Mouse (Mus musculus): ENCODE measurements at regions not wholly inside any gene's neighbourhood (a gene's known extent, or its start where the extent isn't known, plus 50 kb on each side); places are given as distances from the start of the nearest gene placed in this dataset.
A peak's percentile ranks its signal among the peaks of the same experiment; 100 is the strongest.

DNA sequence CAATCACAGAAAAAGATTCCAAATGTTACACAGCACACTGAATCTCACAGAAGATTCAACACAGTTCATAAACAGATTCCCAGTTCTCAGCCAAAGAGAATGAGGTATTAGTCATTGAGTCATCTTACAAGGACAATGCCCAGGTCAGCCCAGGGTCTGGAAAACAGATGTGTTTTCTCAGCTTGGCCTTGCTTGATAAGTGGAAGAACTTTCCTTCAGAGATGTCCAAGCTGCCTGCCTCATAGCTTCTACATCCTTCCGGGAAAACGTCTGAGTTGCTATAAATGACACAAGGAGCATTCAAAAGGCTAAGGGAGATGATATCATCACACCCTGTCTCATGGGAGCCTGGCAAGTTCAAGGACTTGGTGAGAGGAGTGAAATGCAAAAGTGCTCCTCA lies 139.9 kb upstream of the Pdzrn3 start:
- no peak for DNase-seq (ENCODE audit: low spot score in 2 of 2)
- intact Hi-C loops (cut with DNase I): no loop called here

DNA sequence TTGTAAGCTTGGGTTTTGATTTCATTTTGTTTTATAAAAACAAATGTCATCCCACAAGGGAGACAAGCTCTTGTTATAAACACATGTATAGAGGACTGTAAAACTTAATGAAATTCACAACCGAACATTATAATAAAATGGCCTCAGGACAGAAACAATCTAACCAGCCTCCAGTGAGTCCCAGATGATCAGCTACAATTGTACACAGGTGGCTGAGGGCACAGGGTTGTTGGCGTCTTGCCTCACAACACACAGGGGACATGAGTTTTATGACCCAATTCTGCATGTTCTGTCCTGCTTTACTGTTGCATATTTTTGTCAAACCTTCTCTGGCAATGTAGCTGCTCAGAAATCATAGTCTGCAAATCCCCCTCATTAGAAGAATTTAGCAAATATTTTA lies 136.0 kb upstream of the Pdzrn3 start:
- no peak for DNase-seq (ENCODE audit: low spot score in 2 of 2)
- intact Hi-C loops (cut with DNase I): no loop called here

- intact Hi-C loops (cut with DNase I): no loop called here
- peak; percentile 58 to 59 for DNase-seq (ENCODE audit: low spot score in 2 of 2)
Measured at GRCm38 (mm10) chr6:101502149-101502548, 124.5 kb upstream of the Pdzrn3 start.

- intact Hi-C loops (cut with DNase I): no loop called here
- DNase-seq (ENCODE audit: low spot score in 2 of 2): no peak
Measured at GRCm38 (mm10) chr6:101501716-101502115, 124.0 kb upstream of the Pdzrn3 start.

GRCm38 (mm10) chr6:101500202-101500601 lies 122.5 kb upstream of the Pdzrn3 start:
- intact Hi-C loops (cut with DNase I): no loop called here
- no peak for DNase-seq (ENCODE audit: low spot score in 2 of 2)

- intact Hi-C loops (cut with DNase I): no loop called here
- no peak for DNase-seq (ENCODE audit: low spot score in 2 of 2)
Measured at GRCm38 (mm10) chr6:101488466-101488865, 110.8 kb upstream of the Pdzrn3 start.

DNA sequence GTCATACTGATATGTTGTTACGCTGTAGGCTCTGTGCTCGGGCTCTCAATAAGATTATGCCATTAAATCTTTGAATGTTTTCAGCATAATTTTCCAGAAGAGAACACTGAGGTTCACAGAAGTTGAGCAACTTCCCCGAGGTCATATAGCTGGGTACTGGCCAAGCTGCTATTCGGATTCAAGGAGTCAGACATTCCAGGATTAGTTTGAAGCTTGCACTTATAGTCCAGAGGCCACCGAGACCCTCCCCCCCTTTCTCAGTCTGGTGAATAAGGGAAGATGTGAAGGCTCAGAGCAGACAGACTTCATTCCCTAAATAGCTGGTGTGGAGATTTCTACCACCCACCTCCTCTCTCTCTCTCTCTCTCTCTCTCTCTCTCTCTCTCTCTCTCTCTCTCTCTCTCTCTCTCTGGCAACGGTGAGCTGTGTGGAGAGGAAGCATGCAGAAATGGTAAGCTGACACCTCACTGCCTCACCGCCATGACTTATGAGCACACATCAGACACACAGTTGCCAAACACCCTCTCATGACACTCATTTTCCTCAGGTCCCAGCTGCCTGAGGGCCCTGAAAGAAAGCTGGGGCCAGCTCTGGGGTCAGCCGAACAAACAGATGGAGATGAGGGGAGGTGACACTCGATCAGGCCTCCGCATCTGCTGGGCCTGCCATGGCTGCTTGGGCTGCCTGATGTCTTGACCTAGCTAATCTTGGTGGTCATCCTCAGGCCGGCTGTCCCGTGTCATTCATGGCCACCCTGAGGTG lies 107.0 kb upstream of the Pdzrn3 start:
- no peak for DNase-seq (ENCODE audit: low spot score in 2 of 2)
- intact Hi-C loops (cut with DNase I): no loop called here

- peak; percentile 33 to 52 for DNase-seq (ENCODE audit: low spot score in 2 of 2)
- intact Hi-C loops (cut with DNase I): no loop called here
Measured at GRCm38 (mm10) chr6:101482635-101483465, 105.2 kb upstream of the Pdzrn3 start.

GRCm38 (mm10) chr6:101473956-101474355 lies 96.3 kb upstream of the Pdzrn3 start:
- intact Hi-C loops (cut with DNase I): no loop called here
- no peak for DNase-seq (ENCODE audit: low spot score in 2 of 2)

DNA sequence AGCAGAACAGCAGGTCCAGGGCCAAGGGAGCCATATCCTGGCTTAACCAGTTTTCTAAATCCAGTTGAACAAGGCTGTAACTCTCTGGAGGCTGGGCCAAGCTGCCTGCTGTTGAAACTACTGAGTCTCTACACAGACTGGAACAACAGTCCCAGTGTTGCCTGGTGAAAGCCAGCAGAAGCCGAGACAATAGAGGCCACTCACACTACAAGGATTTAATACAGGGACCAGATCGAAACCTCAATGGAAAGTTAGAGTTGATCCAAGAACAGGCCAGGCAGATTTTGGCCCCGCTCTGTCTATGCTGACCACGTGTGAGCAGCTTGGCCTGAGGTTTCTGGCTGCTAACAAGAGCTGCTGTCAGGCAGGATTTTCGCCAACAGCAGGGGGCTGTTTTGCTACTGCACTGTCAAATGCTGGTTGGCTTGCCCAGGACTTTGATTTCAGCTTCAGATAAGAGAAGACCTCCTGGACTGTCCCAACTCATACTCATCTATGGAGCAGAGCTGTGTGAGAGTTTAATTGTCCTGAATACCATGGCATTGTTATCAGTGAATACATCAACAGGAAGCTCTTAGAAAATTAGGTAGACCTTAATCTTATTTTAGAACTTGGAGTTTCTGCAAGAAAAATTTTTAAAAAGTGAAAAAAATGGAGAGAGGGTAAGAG lies 95.7 kb upstream of the Pdzrn3 start:
- DNase-seq (ENCODE audit: low spot score in 2 of 2): peak; percentile 18 to 34

GRCm38 (mm10) chr6:101464910-101465309 lies 87.2 kb upstream of the Pdzrn3 start:
- intact Hi-C loops (cut with DNase I): no loop called here
- DNase-seq (ENCODE audit: low spot score in 2 of 2): no peak

More for the DNA sequence above, 95.7 kb upstream of the Pdzrn3 start:
- intact Hi-C loops (cut with DNase I): no loop called here

DNA sequence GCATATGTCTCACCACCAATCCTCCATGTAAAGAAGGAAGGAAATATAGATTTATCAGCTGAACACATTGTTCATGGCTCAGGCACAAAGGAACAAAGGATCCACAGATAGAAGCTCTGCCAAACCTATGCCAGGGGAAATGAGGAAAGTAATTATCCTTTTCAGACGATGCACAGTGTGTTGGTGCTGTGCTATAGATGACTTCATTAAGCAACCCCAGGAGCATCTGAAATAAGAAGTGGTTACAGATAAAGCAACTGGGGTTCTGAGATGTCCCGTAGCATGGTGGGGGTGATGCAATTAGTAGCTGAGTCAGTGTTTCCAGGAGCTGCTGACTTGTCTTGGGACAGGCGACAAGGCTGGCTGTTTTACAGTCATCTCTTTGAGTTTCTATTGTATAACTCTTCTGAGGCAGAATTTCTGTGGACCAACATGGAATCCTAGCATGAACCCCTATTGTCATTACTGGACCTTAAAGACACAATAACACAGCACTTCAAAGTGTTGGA lies 86.2 kb upstream of the Pdzrn3 start:
- no peak for DNase-seq (ENCODE audit: low spot score in 2 of 2)
- intact Hi-C loops (cut with DNase I): no loop called here

DNA sequence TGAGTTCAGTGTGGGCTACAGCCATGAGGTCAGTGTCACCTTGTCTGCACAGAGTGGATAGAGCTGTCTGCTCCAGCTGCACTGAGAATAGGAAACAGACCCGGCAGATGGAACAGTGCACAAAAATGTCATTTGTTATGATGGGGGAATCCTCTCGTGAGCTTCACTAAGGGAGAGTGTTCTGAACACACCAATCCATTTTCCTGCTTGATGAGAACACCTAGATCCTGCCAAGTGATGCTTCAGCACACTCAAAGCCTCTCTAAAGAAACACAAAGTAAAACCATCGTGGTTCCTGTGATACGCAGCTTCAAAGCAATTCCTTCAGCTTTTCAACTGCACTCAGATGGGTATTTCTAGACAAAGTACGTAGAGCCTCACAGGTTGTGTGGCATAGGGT lies 69.0 kb upstream of the Pdzrn3 start:
- intact Hi-C loops (cut with DNase I): no loop called here
- peak; percentile 11 to 22 for DNase-seq (ENCODE audit: low spot score in 2 of 2)

- DNase-seq (ENCODE audit: low spot score in 2 of 2): no peak
- intact Hi-C loops (cut with DNase I): no loop called here
Measured at GRCm38 (mm10) chr6:101446316-101446715, 68.6 kb upstream of the Pdzrn3 start.

DNA sequence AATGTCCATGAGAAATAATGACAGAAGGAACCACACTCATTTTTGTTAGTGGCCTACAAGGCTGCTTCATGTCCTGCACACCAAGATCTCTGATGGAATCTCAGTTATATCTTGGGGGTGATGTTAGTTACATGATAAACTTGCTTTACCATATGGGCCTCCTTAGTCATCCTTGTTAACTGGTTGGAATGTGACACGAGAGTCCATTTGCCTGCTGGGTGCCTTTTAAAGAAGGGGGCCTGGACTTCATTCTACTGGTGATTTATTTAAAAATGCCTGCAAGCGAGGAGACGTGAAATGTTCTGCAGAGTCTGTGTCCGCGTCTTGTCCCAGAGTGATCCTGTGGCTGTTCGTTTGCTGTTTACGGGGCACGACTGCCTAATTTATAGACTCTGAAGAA lies 55.1 kb upstream of the Pdzrn3 start:
- DNase-seq (ENCODE audit: low spot score in 2 of 2): no peak
- intact Hi-C loops (cut with DNase I): no loop called here

DNA sequence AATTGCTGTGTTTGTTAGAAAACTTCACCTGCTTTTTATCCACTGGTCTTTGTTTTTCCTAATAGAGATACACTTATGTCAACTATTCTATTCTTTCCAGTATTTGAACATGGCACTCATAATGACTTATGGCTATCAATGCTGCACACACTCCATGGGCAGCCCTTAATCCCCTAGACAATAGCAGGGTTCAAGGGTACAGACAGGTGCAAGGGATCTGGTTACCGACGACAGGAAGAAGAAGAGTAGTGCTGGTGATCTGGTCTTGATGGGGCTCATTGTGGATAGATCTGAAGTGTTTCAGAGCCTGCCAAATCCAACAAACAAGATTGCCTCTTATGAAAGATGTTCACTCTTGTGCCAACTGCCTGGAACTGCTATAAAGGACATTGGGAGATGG lies 51.9 kb upstream of the Pdzrn3 start:
- intact Hi-C loops (cut with DNase I): loop anchor here (5.0 kb wide), 1 partner anchor 103 kb away; no protein-coding TSS in a partner anchor
- no peak for DNase-seq (ENCODE audit: low spot score in 2 of 2)
